Mouse (Mus musculus) lung, postnatal 0 days (tissue): ENCODE data around the gene Nup88.

Experiments used
- CTCF ChIP-seq: IDR thresholded peaks from 2 replicates; pipeline ENCODE4 v1.5.1; 2016; ENCODE audit warnings: antibody characterized with exemption, mild to moderate bottlenecking
- EP300 ChIP-seq: IDR thresholded peaks from 2 replicates; pipeline ENCODE4 v1.6.1; 2016; ENCODE audit warnings: antibody characterized with exemption, mild to moderate bottlenecking, control low read depth

DNA sequence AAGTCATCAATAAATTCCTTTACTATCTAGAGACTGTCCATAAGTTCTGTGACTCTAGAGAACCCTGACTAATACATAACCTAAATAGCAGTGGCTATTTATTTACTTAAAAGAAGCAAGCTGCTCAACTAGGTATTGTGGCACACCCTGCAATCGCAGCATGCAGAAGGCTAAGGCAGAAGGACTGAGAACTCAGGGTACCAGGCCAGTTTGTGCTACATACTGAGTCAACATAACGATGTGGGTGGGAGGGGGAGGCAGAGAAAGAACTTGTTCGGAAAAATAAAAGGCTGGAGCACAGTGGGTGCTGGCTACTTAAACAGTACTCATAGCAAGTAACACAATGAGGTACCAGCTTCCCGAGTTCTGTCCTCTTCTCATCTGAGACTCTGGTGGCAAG is 31.4 kb upstream of the Nup88 start:
- TF ChIP-seq CTCF (no peak), EP300 (no peak)
